Mouse (Mus musculus) liver, embryonic 14.5 days (tissue): ENCODE results near the gene Loxl4.

Experiments used
- CTCF ChIP-seq: IDR thresholded peaks from 2 replicates; pipeline ENCODE4 v1.5.1; 2016; ENCODE audit warnings: antibody characterized with exemption, low read depth, control low read depth
- EP300 ChIP-seq: IDR thresholded peaks from 2 replicates; pipeline ENCODE4 v1.6.1; 2016; ENCODE audit warnings: antibody characterized with exemption, low read depth

- no peak for TF ChIP-seq CTCF
- TF ChIP-seq EP300: no peak
Observed at GRCm38 (mm10) chr19:42613116-42613515, 503 bp upstream of the Loxl4 start.
